Mouse (Mus musculus): ENCODE data around the gene Dync1li1. TPM values are rescaled to one million over a fixed set of nuclear protein-coding genes. Genes with fewer than 3 reads are reported as not detected.
"Not testable (repeated sequence)": the region's sequence is repeated elsewhere in the genome, so short reads cannot be mapped to it uniquely, and the experiment has no call there.

Gene Dync1li1
- total RNA-seq (2021), result 10 to 100 TPM; 76.2 to 78.2 TPM
- long read RNA-seq, experiment 1, transcript Dync1li1-201 (13 exons, 2,601 nt), result major isoform, 75 of 85 reads
- long read RNA-seq, experiment 1, partial matches to known transcripts, result 7 of 85 reads
- long read RNA-seq, experiment 1, other reads (novel, unspliced or antisense), result 3 of 85 reads
- long read RNA-seq, experiment 2, transcript Dync1li1-201 (13 exons, 2,601 nt), result major isoform, 73 of 81 reads
- long read RNA-seq, experiment 2, partial matches to known transcripts, result 5 of 81 reads
- long read RNA-seq, experiment 2, other reads (novel, unspliced or antisense), result 3 of 81 reads

DNA sequence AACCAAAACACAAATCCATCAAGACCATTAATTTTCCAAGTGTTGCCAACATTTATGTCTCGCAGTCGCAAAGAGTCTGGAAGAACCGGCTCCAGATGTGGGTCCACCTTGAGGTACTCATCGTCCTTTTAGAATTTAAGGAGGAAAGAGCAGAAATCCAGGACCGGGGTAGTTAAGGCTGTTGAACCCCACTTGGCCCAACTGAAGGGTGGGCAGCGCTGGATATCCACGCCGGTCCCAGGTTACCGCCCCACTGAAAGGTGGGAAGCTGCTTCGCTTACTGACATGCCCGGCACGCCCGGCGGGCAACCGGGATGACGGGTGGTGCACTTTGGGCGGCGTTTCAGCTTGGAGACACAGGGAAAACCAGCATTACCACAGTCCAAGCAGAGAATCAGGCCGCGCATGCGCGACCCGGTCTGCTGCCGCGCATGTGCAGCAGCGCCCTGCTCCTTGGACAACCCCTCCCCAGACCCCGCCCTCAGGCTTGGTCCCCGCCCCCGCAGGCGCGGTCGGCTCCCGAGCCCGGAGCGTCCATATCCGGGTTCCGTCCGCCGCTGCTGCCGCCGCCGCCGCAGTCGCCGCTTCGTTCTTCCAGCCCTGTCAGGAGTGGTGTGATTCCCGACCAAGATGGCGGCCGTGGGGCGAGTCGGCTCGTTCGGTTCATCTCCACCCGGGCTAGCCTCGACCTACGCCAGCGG is at the start of gene Dync1li1:
Gene Dync1li1 (plus strand): TSS at position 539 of the 701 bp plus-strand sequence.
- intact Hi-C loops (cut with DNase I), result loop anchor here (2.0 to 5.0 kb wide), 2 partner anchors 41 to 42 kb away; partner anchors contain the start of gene Cmtm6
- peak; percentile 99 for DNase-seq

DNA sequence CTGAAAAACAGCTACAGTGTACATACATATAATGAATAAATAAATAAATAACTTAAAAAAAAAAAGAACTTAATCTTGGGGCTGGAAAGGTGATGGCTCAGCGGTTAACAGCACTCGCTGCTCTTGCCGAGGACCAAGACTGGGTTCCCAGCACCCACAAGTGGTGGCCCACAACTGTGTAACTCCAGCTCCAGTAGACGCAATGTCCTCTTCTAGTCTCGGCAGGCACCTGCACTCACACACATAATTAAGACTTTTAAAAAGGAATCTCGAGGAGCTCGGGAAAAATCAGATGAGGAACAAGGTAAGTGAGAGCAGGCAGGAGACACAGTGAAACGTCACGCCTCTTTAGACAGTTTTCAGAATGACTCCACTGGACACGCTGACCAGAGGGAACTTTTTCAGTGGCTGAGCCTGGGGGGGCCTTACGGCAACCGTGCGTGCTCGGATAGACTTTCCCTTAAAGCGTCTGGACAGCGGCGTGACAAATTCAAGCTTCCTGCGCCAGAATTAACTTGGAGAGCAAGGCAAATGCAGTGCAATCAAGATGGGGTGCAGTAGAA is 49.3 kb upstream of the Dync1li1 start:
- intact Hi-C loops (cut with DNase I), result no loop called here
- no peak for DNase-seq

DNA sequence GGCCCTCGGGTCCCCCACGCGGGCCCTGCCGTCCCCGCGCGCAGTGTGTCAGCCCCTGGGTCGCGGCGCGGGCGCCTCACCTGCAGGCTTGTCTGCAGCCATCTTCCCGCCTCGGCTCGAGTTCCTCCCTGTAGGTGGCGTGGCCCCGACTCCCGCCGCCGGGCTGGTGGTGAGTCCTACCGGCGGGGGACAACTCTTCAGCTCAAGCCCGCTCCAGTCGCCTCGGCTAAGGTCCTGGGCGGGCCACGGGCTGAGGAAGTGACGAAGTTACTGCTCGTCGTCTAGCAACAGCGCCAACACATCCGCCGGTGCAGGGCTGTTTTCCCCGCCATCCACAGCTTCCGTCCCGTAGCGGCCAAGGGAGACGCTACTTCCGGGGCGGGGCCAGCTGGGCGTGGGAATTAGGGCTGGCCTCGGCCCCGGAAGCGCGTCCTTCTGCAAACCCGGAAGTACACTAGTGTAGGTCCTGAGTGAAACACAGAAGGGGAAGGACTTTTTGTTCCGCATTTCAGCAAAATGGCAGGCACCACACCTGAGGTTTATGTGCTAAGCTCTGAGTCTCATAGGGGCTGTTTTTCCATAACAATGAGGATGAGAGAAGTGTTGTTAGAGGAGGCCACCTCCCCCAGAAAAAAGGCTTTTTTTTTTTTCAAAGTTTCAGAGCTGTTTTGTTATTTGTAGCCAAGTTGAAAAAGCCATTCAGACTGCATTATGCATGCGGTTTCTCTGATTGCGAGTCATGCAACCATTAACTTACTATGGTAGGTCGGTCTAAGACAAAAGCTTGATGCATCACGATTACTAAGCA is 48.5 kb upstream of the Dync1li1 start, which contains the start of gene Cnot10:
Gene Cnot10 (minus strand): TSS at position 346 of the 808 bp plus-strand sequence.
- DNase-seq, result peak; percentile 99 to 100
- intact Hi-C loops (cut with DNase I), result no loop called here

DNA sequence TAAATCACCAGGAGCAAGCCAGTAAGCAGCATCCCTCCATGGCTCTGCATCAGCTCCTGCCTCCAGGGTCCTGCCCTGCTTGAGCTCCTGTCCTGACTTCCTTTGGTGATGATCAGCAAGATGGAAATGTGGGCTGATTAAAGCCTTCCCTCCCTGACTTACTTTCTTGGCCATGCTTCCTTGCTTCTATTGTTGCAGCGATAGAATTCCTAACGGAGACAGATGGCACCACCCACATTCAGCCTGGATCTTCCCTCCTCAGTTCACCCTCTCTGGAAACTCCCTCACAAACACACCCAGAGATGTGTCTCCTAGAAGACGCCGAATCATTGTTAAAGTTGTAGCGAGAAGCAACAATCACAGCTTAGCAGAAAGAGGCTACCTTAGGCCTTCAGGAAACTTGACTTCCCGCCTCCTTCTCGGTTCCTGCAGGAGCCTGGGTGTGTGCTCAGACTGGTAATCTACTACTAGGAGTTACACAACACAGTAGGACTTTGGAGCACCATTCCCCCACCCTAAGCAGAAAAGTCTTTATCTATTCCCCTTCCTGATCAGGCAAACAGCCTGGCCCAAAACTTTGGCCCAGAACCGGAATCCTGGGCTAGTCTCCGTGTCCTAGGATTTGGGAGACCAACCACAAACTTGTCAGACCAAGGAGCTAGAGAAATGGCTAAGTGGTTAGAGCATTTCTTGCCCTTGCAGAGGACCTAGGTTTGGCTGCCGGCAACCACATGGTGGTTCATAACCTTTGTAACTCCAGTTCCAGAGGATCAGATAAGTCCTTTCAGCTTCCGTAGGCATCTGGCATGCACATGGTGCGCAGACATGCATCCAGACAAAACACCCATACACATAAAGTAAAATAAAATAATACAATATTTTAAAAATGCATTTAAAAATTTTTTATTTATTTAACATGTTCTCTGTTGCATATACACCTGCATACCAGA is 41.8 kb upstream of the Dync1li1 start:
- no peak for DNase-seq
- intact Hi-C loops (cut with DNase I), result loop anchor here (5.0 kb wide), 1 partner anchor 40 kb away; the partner anchor contains the start of gene Dync1li1

DNA sequence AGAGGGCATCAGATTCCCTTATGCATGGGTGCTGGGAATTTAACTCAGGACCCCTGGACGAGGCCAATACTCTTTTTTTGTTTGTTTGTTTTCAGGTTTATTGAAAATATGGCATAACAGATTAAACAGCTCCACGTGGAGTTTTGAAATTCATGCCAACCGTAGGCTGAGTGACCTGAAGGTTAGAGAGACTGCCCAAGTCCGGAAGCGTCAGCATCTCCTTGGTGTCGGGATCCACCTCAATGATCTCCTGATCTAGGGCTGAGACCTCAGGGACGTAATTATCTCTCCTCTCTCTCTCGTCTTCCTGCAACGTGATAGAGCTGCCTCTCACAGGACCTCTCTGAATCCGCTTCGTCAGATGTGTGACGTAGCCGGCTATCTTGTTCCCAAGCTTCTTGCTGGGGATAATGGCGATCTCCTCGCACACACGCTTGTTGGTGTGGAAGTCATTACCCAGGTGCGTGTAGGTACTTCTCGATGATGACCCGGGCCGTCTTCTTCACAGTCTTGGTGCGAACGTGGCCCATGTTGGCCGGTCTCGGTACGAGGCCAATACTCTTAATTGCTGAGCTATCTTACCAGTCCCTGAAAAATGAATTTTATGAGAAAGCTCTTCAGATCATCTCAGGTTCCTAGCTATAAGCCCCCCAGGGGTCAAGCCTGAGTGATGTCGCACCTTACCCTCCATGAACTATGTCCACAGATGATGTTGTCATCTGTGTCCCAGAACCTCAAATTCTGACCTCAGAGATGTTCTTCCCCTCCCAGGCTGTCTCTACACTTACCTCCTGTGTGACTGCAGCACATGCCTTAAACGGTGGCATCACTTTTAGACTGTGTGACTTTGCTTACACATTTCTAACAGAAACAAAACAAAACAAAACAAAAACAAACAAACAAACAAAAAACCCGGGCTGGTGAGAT is 40.8 kb upstream of the Dync1li1 start:
- intact Hi-C loops (cut with DNase I), result loop anchor here (5.0 kb wide), 1 partner anchor 40 kb away; the partner anchor contains the start of gene Dync1li1
- DNase-seq, result no peak

DNA sequence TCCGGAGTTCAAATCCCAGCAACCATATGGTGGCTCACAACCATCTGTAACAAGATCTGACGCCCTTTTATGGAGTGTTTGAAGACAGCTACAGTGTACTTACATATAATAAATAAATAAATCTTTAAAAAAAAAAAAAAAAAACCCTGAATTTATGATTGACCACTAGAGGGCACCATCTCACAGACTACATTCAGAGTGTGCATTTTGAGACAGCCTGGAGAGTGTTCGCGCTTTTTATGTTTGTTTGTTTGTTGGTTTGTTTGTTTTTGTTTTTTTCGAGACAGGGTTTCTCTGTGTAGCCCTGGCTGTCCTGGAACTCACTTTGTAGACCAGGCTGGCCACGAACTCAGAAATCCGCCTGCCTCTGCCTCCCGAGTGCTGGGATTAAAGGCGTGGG is 40.1 kb upstream of the Dync1li1 start:
- intact Hi-C loops (cut with DNase I), result loop anchor here (5.0 kb wide), 1 partner anchor 39 kb away; the partner anchor contains the start of gene Dync1li1
- not testable (repeated sequence) for DNase-seq

DNA sequence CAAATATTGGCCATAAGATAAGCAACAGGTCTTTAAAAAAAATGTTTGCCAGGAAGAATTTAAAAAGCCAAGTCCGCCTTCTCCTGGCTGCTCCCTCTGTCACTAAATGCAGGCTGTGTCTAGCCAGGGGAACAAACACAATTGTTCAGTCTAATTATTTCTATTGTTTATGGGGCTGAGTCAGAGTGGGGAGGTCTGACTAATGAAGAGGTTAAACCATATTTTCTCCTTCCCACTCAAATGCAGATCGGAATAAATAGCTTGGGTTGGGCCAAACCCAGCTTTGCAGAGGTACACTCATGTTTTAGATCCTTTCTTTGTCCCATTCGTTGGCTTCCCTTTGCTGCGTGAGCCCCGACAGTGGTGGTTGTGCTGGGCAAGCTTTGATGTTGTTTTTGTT is 39.2 kb upstream of the Dync1li1 start:
- intact Hi-C loops (cut with DNase I), result loop anchor here (5.0 kb wide), 1 partner anchor 38 kb away; the partner anchor contains the start of gene Dync1li1
- no peak for DNase-seq

DNA sequence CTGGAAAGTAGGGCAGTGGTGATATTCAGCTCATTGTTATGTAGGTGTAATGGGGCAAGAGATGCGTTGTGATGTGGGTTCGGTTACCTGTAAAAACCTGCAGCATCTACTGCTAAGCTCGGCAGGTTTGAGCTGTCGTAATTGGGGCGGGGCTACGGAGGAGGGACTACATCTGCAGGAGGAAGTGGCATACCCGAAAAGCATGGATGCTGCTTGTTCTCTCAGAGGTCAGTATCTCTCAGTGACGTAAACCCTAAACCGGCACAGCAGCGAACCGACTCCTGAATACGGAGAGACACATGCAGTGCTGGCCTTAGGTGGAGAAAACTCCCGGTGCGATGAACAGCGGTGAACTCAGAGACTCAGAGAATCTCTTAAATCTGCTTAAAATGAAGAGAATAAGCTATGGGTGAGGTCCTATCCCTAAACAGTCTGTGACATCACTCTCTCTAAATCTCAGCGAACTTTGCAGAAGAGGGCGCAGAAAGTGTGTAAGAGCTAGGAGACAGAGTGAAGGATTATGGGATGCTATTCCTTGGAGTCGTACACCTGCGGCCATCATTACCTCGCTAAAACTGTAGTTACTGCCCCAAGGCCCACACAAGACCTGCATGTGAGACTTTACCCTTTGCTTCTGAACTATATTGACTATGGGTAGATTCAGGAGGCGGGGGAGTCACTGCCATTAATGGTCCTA is 37.5 kb upstream of the Dync1li1 start:
- intact Hi-C loops (cut with DNase I), result loop anchor here (1.0 kb wide), 1 partner anchor 76 kb away; no protein-coding TSS in a partner anchor
- DNase-seq, result no peak

DNA sequence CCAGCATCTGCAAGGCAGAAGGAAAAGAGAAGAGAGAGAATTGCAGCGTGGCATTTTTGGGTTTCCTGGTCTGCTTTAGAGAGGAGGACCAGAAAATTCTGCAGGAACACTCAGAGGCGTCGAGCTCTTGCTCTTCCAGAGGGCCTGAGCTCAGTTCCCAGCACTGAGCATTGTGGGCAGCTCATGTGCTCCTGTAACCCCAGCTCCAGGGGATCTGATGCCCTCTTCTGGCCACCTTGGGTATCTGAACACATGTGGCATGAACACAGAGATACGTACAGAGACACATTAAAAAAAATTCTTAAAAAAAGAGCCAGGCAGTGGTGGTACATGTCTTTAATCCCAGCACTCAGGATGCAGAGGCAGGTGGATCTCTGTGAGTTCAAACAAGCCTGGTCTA is 33.2 kb upstream of the Dync1li1 start:
- no peak for DNase-seq
- intact Hi-C loops (cut with DNase I), result no loop called here

DNA sequence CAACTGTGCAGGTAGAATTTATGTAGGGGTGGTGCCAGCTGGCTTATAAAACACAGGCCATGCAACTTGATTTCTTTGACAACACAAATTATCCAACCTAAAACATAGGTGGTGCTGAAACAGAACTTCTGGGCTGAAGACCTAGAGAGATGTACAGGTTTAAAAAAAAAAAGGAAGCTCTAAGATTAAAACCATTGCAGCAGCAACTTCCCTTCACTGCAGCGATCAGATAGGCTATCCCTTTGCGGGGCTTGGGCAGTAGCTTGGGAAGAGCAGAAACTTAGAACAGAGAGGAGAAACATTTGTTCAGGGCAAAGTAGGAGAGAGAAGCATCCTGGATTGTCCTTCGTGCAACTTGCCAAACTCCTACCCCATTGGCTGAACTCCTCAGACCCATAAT is 31.9 kb upstream of the Dync1li1 start:
- intact Hi-C loops (cut with DNase I), result no loop called here
- no peak for DNase-seq

DNA sequence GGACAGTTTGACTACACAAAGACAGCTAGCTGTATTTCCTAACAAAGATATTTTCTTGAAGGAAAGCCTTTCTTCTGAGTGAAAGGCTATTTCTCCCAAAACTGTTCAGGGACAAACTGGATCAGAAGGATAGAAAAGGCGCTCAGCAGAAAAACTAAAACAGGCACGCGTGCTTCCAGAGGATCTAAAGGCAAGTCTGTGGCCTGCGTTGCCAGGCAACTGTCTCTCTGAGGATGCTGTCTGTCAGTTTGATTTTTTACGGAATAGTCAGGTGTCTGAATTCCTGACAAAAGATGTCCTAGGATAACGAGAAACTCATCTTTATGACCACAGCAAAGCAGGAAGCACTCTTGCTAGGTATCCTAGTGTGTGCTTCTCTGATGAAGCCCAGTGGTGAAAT is 28.1 kb upstream of the Dync1li1 start:
- no peak for DNase-seq
- intact Hi-C loops (cut with DNase I), result no loop called here

DNA sequence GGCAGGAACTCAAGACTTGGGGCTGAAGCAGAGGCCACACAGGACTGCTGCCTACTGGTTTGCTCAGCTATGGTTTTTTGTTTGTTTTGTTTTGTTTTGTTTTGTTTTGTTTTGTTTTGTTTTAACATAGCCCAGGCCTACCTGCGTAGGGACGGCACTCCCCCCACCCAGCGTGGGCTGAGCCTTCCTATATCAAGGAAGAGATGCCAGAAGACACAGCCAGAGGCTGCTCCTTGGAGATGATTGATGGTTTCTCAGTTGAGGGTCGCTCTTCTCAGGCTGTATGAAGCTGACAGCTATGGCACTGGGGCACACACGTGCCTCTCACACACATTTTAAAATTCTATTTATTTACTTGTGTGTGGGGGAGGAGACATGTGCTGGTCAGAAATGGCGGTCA is 27.6 kb upstream of the Dync1li1 start:
- intact Hi-C loops (cut with DNase I), result no loop called here
- no peak for DNase-seq

DNA sequence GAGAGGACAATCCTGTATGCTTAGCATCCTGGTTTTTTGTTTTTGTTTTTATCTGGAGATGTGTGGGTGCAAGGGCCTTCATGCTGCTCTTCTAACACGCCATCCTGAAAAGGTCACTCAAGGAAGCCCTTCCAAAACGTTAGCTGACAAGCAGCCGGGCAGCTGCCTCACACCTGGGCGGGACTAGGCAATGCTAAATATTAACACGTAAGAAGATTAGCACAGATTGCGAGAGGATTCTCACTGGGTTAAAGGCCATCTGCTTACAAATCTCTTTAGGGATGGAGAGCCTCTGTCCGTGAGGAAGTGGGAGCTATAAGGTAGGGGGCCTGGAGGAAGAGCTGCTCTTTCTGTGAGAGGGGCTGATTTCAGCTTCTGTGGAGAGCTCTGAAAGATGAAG is 26.6 kb upstream of the Dync1li1 start:
- DNase-seq, result no peak
- intact Hi-C loops (cut with DNase I), result no loop called here

DNA sequence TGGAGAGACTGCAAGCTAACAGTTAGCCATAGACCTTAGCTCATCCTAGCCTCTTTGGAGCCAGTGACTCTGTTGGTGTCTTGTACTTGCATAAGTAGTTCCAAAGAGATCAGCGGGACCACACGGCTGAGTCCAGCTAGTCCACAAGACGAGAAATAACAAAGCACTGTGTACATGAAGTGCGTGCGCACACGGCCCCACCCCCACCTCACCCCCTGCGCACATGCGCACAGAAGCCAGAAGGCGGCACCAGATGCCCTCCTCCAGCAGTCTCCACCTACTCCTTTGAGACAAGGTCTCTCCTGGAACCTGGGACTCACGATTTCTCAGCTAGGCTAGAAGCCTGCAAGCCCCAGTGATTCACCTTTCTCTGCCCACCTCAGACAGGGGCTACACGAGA is 24.8 kb upstream of the Dync1li1 start:
- no peak for DNase-seq
- intact Hi-C loops (cut with DNase I), result no loop called here

DNA sequence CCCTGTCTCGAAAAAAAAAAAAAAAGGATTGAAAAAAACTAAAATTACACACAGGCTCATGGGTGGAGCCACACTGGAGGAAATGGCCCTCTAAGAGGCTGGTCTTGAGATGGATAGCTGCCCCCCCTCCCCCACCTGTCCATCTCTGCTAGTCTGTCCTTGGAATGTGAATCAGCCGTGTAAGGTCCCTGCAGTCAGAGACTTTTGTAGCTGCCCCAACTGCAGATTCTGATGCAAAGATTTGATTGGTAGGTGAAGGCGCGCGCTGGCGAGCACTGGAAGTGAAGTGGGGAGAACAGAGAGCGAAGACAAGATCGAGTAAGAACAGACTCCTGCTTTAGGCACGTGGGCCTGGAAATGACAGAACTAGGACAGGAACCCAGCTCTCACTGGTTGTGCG is 21.7 kb upstream of the Dync1li1 start:
- DNase-seq, result no peak
- intact Hi-C loops (cut with DNase I), result no loop called here

DNA sequence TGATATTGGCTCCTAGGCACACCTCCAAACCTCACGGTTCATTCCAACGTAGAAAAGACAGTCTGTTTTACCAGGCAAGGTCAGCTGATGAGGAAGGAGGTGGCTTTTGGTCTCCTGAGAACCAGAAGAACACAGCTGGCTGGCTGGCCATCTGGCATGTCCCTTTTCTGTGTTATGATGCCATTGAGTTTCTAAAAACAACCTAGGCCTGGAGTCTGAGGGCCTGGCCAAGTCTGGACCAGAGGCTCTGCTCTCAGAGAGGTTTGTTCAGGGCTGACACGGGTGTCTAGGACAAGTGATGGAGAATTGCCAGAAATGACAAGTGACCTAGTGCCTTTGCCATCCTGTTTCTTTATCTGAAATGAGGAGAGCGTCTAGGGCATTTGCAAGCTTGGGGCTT is 20.5 kb upstream of the Dync1li1 start:
- peak; percentile 60 to 73 for DNase-seq
- intact Hi-C loops (cut with DNase I), result no loop called here

DNA sequence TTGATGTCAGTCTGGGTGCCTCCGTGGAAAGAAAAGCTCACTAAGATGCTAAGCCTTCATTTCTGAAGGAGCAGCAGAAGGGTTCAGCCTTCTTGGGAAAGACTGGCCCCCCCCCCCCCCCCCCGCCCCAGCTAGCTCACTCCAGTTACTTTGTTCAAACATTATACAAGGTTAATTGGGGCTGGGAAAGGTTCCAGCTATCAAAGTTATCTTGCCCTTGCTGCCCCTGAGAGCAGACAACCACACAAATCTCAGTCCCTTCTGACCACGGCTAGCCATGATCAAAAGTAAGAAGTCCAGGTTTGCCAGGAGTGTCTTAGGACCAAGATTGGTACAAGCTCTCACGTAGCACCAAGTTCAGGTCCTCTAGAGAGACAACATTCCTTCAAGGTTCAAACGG is 19.6 kb upstream of the Dync1li1 start:
- intact Hi-C loops (cut with DNase I), result no loop called here
- no peak for DNase-seq

DNA sequence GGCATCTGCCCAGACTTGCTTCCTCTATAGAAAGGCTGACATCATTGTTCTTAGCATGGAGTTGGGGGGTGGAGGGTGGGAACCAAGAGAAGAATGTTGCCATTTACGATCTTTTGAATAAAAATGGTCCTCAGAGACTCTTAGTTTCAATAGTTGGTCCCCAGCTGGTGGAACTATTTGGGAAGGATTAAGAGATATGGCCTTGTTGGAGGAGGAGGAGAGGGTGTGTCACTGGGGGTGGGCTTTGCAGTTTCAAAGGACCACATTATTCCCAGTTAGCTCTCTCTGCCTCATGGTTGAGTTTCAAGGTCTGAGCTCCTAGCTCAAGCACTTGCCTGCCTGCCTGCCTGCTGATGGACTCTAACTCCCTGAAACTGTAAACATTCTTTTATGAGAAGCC is 16.6 kb upstream of the Dync1li1 start:
- DNase-seq, result no peak
- intact Hi-C loops (cut with DNase I), result no loop called here

Measured in heart, postnatal 14 days (tissue).